Comparison of ENCODE assay signal across 9 mouse cellular contexts in the genomic region with DNA sequence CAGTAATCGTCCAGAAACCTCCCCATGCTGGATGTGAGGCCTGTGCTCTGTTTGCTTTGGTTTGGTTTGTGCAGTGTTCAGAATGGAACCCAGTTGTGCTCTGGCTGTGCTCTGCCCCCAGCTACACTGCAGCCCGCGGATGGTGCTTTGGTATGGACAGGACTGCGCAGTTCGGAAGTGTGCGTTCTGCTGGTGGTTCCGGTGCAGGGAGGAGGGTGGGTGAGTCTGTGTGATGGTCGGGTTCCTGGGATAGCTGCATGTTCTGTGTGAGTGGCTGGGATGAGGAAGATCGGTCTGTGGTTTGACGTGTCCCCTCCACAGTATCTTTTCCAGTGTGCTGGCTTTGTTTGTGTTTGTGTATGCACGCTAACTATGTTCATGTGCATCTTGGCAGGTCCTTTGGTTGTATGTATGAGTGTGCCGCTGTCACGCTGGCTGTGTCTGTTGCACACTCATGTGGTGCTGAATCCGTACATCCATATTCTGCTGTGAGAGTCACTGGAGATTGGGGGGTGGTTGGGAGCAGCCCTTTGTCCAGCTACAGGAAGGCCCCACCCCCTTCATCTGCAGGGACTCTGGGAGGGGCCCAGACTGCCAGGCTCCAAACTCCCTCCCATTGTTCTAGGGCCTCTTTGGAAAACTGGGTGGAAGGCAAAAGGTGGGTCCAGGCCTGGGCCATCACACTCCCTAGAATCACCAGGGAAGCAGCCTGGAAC. TPM values are rescaled to one million over a fixed set of nuclear protein-coding genes. Genes with fewer than 3 reads are reported as not detected.
DNase-seq lines count a peak whose midpoint lies in the region; ATAC-seq lines count a peak whose summit lies in the region.
"Had no signal": no experiment of that assay in that cellular context is flagged by ENCODE, and none has a peak within 500 bp of the region (broad histone marks: within the 10 kb centered on the region; RNA-seq: fewer than 3 reads in every experiment).

No protein-coding gene starts in this region.

- 89% methylated on average over 14 of the region's 14 CpGs for WGBS in forebrain, embryonic 15.5 days
- WGBS in intestine, embryonic 16.5 days = 80% methylated on average over 14 of the region's 14 CpGs
- 71% methylated on average over 14 of the region's 14 CpGs for WGBS in liver, embryonic 16.5 days (ENCODE audit: insufficient replicate concordance)

- no peaks in the 10 kb centered on the region for H3K36me3 ChIP-seq in forebrain, embryonic 15.5 days
- H3K36me3 ChIP-seq in intestine, embryonic 16.5 days (ENCODE audit: control insufficient read depth, insufficient read depth, low read length) = no peaks in the 10 kb centered on the region
- H3K36me3 ChIP-seq in liver, embryonic 16.5 days (ENCODE audit: control insufficient read depth, insufficient read depth) = no peaks in the 10 kb centered on the region

- H3K27ac ChIP-seq in forebrain, embryonic 15.5 days (replicated peaks) = 0 out of 2 replicates have a peak overlapping the region, but pooled peaks have one; percentile 37
- H3K27ac ChIP-seq in intestine, embryonic 16.5 days (ENCODE audit: low read length) = peak overlapping the region; percentile 88
- peak overlapping the region; percentile 46 for H3K27ac ChIP-seq in liver, embryonic 16.5 days (ENCODE audit: low read length)

- peak; percentile 40 to 58 for DNase-seq in adrenal gland, adult (ENCODE audit: inconsistent age in 2 of 2, low spot score in 1 of 2)
- DNase-seq in adrenal gland, postnatal 4 days (ENCODE audit: low spot score in 2 of 2) = no peak
- no peak for DNase-seq in thymus, postnatal 0 days (ENCODE audit: low spot score)
- DNase-seq in spleen, adult 12 weeks (ENCODE audit: low spot score) = no peak
- DNase-seq in adrenal gland, adult 18-20 months (ENCODE audit: low spot score in 2 of 2) = no peak

- no peaks in the 10 kb centered on the region for H3K27me3 ChIP-seq in forebrain, embryonic 15.5 days
- H3K27me3 ChIP-seq in intestine, embryonic 16.5 days (replicated peaks; ENCODE audit: control insufficient read depth, insufficient read depth, low read length) = no peaks in the 10 kb centered on the region
- peaks cover 24% of the 10 kb centered on the region for H3K27me3 ChIP-seq in liver, embryonic 16.5 days (ENCODE audit: control insufficient read depth, insufficient read depth, low read depth, low read length)

- H3K9me3 ChIP-seq in forebrain, embryonic 15.5 days = no peaks in the 10 kb centered on the region
- no peaks in the 10 kb centered on the region for H3K9me3 ChIP-seq in intestine, embryonic 16.5 days (ENCODE audit: control insufficient read depth, low read length)
- H3K9me3 ChIP-seq in liver, embryonic 16.5 days (replicated peaks; ENCODE audit: control insufficient read depth, low read length) = no peaks in the 10 kb centered on the region

- no peak overlapping the region for H3K4me3 ChIP-seq in forebrain, embryonic 15.5 days
- no peak overlapping the region for H3K4me3 ChIP-seq in intestine, embryonic 16.5 days (ENCODE audit: low read length)
- H3K4me3 ChIP-seq in liver, embryonic 16.5 days (ENCODE audit: low read depth, low read length) = no peak overlapping the region
- H3K4me3 ChIP-seq: erythroblast, embryonic 14.5 days had no signal

- no peak for ATAC-seq in forebrain, embryonic 15.5 days (replicated peaks)
- ATAC-seq in intestine, embryonic 16.5 days = peak; percentile 12; the same call in 1 of the 2 replicates
- peak; percentile 40; the same call in 1 of the 2 replicates for ATAC-seq in liver, embryonic 16.5 days (ENCODE audit: low read depth)

- H3K4me2 ChIP-seq in forebrain, embryonic 15.5 days (replicated peaks) = no peak overlapping the region
- H3K4me2 ChIP-seq in intestine, embryonic 16.5 days (ENCODE audit: low read depth, low read length) = no peak overlapping the region
- H3K4me2 ChIP-seq in liver, embryonic 16.5 days (ENCODE audit: low read depth, low read length) = no peak overlapping the region

- H3K9ac ChIP-seq in forebrain, embryonic 15.5 days (replicated peaks) = no peak overlapping the region
- H3K9ac ChIP-seq in intestine, embryonic 16.5 days (ENCODE audit: low read depth, low read length) = peak overlapping the region; percentile 32
- no peak overlapping the region for H3K9ac ChIP-seq in liver, embryonic 16.5 days (ENCODE audit: low read depth, low read length)

- peaks cover 10% of the 10 kb centered on the region for H3K4me1 ChIP-seq in forebrain, embryonic 15.5 days
- H3K4me1 ChIP-seq in intestine, embryonic 16.5 days (ENCODE audit: control insufficient read depth, insufficient read depth, low read length) = peaks cover 59% of the 10 kb centered on the region
- H3K4me1 ChIP-seq in liver, embryonic 16.5 days (ENCODE audit: control insufficient read depth, low read depth, low read length) = peaks cover 34% of the 10 kb centered on the region

RNA-seq across cellular contexts. Expression of gene Id1, which starts 8.1 kb away (rescaled TPM):
- 100 to 1,000 TPM; 103 to 129 TPM for total RNA-seq in adrenal gland, postnatal 4 days (2021)
- 26.3 and 32.0 TPM in 2 replicates for polyA plus RNA-seq in forebrain, embryonic 15.5 days (2015; fragmentation: Nextera tagmentation; extraction: Ambion mirVana)
- 96.1 and 107 TPM in 2 replicates for polyA plus RNA-seq in intestine, embryonic 16.5 days (2015; fragmentation: Nextera tagmentation; extraction: Ambion mirVana)
- polyA plus RNA-seq in liver, embryonic 16.5 days (2015; fragmentation: Nextera tagmentation; extraction: Ambion mirVana) = 18.1 and 18.8 TPM in 2 replicates
- polyA plus RNA-seq in thymus, postnatal 0 days (2015; fragmentation: Nextera tagmentation; extraction: Ambion mirVana) = 22.9 and 23.9 TPM in 2 replicates
- total RNA-seq in adrenal gland, adult 18-20 months (2021) = 10 to 100 TPM; 51.8 to 93.4 TPM

RNA-seq across cellular contexts. Expression of gene Cox4i2, which starts 26.0 kb away (rescaled TPM):
- 1 to 10 TPM; 4.2 to 4.9 TPM for total RNA-seq in adrenal gland, postnatal 4 days (2021)
- polyA plus RNA-seq in forebrain, embryonic 15.5 days (2015; fragmentation: Nextera tagmentation; extraction: Ambion mirVana) = 4.3 and 4.4 TPM in 2 replicates
- polyA plus RNA-seq in intestine, embryonic 16.5 days (2015; fragmentation: Nextera tagmentation; extraction: Ambion mirVana) = 14.8 and 15.3 TPM in 2 replicates
- polyA plus RNA-seq in liver, embryonic 16.5 days (2015; fragmentation: Nextera tagmentation; extraction: Ambion mirVana) = 0.95 and 1.4 TPM in 2 replicates
- 5.6 and 6.5 TPM in 2 replicates for polyA plus RNA-seq in thymus, postnatal 0 days (2015; fragmentation: Nextera tagmentation; extraction: Ambion mirVana)
- total RNA-seq in adrenal gland, adult 18-20 months (2021) = 1 to 10 TPM; 2.5 to 3.8 TPM
- polyA plus RNA-seq: erythroblast, embryonic 14.5 days had no signal

RNA-seq across cellular contexts. Expression of gene Mcts2, which starts 41.1 kb away (rescaled TPM):
- 10 to 100 TPM; 26.7 to 27.4 TPM for total RNA-seq in adrenal gland, postnatal 4 days (2021)
- polyA plus RNA-seq in forebrain, embryonic 15.5 days (2015; fragmentation: Nextera tagmentation; extraction: Ambion mirVana) = 33.6 and 34.4 TPM in 2 replicates
- polyA plus RNA-seq in intestine, embryonic 16.5 days (2015; fragmentation: Nextera tagmentation; extraction: Ambion mirVana) = 18.9 and 25.1 TPM in 2 replicates
- 10.2 and 11.1 TPM in 2 replicates for polyA plus RNA-seq in liver, embryonic 16.5 days (2015; fragmentation: Nextera tagmentation; extraction: Ambion mirVana)
- 15.6 and 17.2 TPM in 2 replicates for polyA plus RNA-seq in thymus, postnatal 0 days (2015; fragmentation: Nextera tagmentation; extraction: Ambion mirVana)
- 10 to 100 TPM; 23.5 to 25.8 TPM for total RNA-seq in adrenal gland, adult 18-20 months (2021)

RNA-seq across cellular contexts. Expression of gene H13, which starts 58.7 kb away (rescaled TPM):
- 100 to 1,000 TPM; 138 to 140 TPM for total RNA-seq in adrenal gland, postnatal 4 days (2021)
- polyA plus RNA-seq in forebrain, embryonic 15.5 days (2015; fragmentation: Nextera tagmentation; extraction: Ambion mirVana) = 159 and 164 TPM in 2 replicates
- 116 and 119 TPM in 2 replicates for polyA plus RNA-seq in intestine, embryonic 16.5 days (2015; fragmentation: Nextera tagmentation; extraction: Ambion mirVana)
- 45.5 and 52.7 TPM in 2 replicates for polyA plus RNA-seq in liver, embryonic 16.5 days (2015; fragmentation: Nextera tagmentation; extraction: Ambion mirVana)
- polyA plus RNA-seq in thymus, postnatal 0 days (2015; fragmentation: Nextera tagmentation; extraction: Ambion mirVana) = 196 and 200 TPM in 2 replicates
- 100 to 1,000 TPM; 151 to 170 TPM for total RNA-seq in adrenal gland, adult 18-20 months (2021)

Comparison
In these comparisons a context has a peak if more than half of its experiments do, and no peak if none do; other contexts are left out.
1. DNase-seq: peak in adrenal gland, adult (2 of 2); none in adrenal gland, postnatal 4 days (0 of 2), thymus, postnatal 0 days (single experiment), spleen, adult 12 weeks (single experiment) and adrenal gland, adult 18-20 months (0 of 2).
2. H3K27ac ChIP-seq: peak in every context shown above with its lines; median percentile 88 in intestine, embryonic 16.5 days; 46 in liver, embryonic 16.5 days; 37 in forebrain, embryonic 15.5 days.